Mouse (Mus musculus): ENCODE data around the gene Gm960.

GRCm38 (mm10) chr19:4615151-4616093, 83.0 kb downstream of the Gm960 start, which contains the start of gene Lrfn4:
- TF ChIP-seq CTCF (IDR thresholded peaks at IDR 0.05; ENCODE audit: extremely low read depth, insufficient read length, insufficient replicate concordance, low read depth, low read length), result no peak
- TF ChIP-seq POLR2A (IDR thresholded peaks at IDR 0.05; ENCODE audit: low read depth, low read length), result no peak
